Mouse (Mus musculus): ENCODE results near the gene Klhdc10. TPM values are rescaled to one million over a fixed set of nuclear protein-coding genes. Genes with fewer than 3 reads are reported as not detected.

The Klhdc10 gene
- total and polyA plus RNA-seq, 3 experiments, result 35.0 to 40.8 TPM; not detected in 1

DNA sequence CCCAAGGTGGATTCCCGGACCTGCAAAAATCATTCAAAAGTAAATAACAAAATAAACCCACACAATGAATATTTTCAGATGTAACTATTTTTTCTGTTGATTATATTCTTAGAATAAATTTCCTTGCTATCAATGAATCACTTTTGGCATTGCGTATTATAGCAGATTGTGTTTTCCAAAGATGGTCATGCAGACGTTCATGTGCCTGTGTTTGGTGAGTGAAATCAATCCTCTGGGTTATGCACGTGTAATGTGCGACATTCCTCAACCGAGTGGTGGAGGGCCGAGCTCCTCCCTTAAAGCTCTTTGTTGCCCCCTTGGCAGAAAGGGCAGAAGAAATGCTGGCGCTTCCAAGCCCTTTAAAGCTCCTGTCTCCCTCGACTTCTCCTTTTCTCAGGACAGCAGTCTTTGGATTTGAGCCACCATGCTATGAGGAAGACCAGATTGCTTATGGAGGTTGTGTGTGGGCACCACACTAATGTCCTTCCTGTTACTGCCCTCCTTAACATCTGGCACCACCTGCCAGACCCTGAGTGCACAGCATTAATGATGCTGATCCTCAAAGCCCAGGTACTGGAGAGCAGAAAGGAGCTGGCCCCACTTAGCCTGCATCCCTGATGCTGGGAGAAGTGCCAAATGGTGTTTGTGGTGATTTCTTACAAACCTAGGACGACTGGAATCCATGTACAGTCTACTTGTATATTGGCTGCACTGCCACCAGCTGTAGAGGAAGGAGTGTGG lies 74.5 kb downstream of the Klhdc10 start:
- H3K4me3 ChIP-seq (ENCODE audit: control insufficient read depth in 1 of 2, insufficient read depth in 1 of 2, low read depth in 2 of 2, low read length in 2 of 2), result no peak overlapping the region
- H3K9me3 ChIP-seq (replicated peaks; ENCODE audit: insufficient read depth, low read length), result no peaks in the 10 kb centered on the region
- H3K27ac ChIP-seq (ENCODE audit: control insufficient read depth, low read depth, low read length), result no peak overlapping the region
- peaks cover 0 to 9% of the 10 kb centered on the region in 2 experiments; a peak in 2 of 4 replicates for H3K36me3 ChIP-seq (ENCODE audit: control insufficient read depth in 1 of 2, insufficient read depth in 2 of 2, low read length in 2 of 2)
- H3K4me1 ChIP-seq (ENCODE audit: control insufficient read depth in 1 of 2, insufficient read depth in 2 of 2, low read length in 2 of 2), result no peaks in the 10 kb centered on the region
- H3K79me2 ChIP-seq (ENCODE audit: control insufficient read depth, insufficient read depth, low read length, poor library complexity), result no peaks in the 10 kb centered on the region
- H3K27me3 ChIP-seq (ENCODE audit: control insufficient read depth in 1 of 2, insufficient read depth in 2 of 2, low read length in 2 of 2), result no peaks in the 10 kb centered on the region
- no peak overlapping the region for H3K9ac ChIP-seq (ENCODE audit: control insufficient read depth, low read depth, low read length, poor library complexity, severe bottlenecking)
- 0 out of 2 replicates have a peak, but pooled peaks have one; percentile 3 for TF ChIP-seq POLR2AphosphoS2 (IDR thresholded peaks at IDR 0.05; ENCODE audit: low read length)
- TF ChIP-seq TCF12 (IDR thresholded peaks at IDR 0.05; ENCODE audit: low read depth, low read length), result no peak
- DNase-seq (ENCODE audit: low read depth, low spot score), result no peak

GRCm38 (mm10) chr6:30477210-30477714 lies 75.6 kb downstream of the Klhdc10 start:
- no peak for TF ChIP-seq RAD21 (IDR thresholded peaks at IDR 0.05; ENCODE audit: low read depth, low read length)
- Histone ChIP-seq H3K27me3 (ENCODE audit: control insufficient read depth in 1 of 2, insufficient read depth in 2 of 2, low read length in 2 of 2) (no peaks in the 10 kb centered on the region), H3K4me1 (ENCODE audit: control insufficient read depth in 1 of 2, insufficient read depth in 2 of 2, low read length in 2 of 2) (no peaks in the 10 kb centered on the region), H3K9me3 (replicated peaks; ENCODE audit: insufficient read depth, low read length) (no peaks in the 10 kb centered on the region), H3K27ac (ENCODE audit: control insufficient read depth, low read depth, low read length) (no peak overlapping the region), H3K4me3 (ENCODE audit: control insufficient read depth in 1 of 2, insufficient read depth in 1 of 2, low read depth in 2 of 2, low read length in 2 of 2) (no peak overlapping the region), H3K9ac (ENCODE audit: control insufficient read depth, low read depth, low read length, poor library complexity, severe bottlenecking) (no peak overlapping the region), H3K36me3 (ENCODE audit: control insufficient read depth in 1 of 2, insufficient read depth in 2 of 2, low read length in 2 of 2) (peaks cover 0 to 18% of the 10 kb centered on the region in 2 experiments; a peak in 2 of 4 replicates), H3K79me2 (ENCODE audit: control insufficient read depth, insufficient read depth, low read length, poor library complexity) (no peaks in the 10 kb centered on the region)
- no peak for DNase-seq (ENCODE audit: low read depth, low spot score)

DNA sequence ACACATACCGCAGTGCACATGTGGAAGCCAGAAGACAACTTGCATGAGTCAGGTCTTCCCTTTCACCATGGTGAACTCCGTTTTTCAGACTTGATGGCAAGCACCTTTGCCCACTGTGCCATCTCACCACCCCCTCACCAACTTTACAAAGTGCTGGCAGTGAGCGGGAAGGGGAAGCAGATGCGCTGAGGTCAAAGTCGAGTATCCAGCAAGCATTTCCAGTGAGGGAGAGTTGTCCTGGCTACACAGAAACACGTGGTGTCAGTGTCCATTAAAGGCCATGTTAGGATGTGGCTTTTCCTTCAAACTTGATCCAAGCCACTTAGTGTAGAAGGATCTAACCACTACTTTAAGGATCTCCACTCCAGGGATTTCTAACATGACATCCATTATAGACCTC lies 76.1 kb downstream of the Klhdc10 start:
- Histone ChIP-seq H3K4me3 (ENCODE audit: control insufficient read depth in 1 of 2, insufficient read depth in 1 of 2, low read depth in 2 of 2, low read length in 2 of 2) (no peak overlapping the region), H3K79me2 (ENCODE audit: control insufficient read depth, insufficient read depth, low read length, poor library complexity) (no peaks in the 10 kb centered on the region), H3K9ac (ENCODE audit: control insufficient read depth, low read depth, low read length, poor library complexity, severe bottlenecking) (no peak overlapping the region), H3K4me1 (ENCODE audit: control insufficient read depth in 1 of 2, insufficient read depth in 2 of 2, low read length in 2 of 2) (no peaks in the 10 kb centered on the region), H3K9me3 (replicated peaks; ENCODE audit: insufficient read depth, low read length) (no peaks in the 10 kb centered on the region), H3K36me3 (ENCODE audit: control insufficient read depth in 1 of 2, insufficient read depth in 2 of 2, low read length in 2 of 2) (peaks cover 0 to 22% of the 10 kb centered on the region in 2 experiments; a peak in 2 of 4 replicates), H3K27ac (ENCODE audit: control insufficient read depth, low read depth, low read length) (no peak overlapping the region), H3K27me3 (ENCODE audit: control insufficient read depth in 1 of 2, insufficient read depth in 2 of 2, low read length in 2 of 2) (no peaks in the 10 kb centered on the region)
- no peak for TF ChIP-seq POLR2AphosphoS2 (IDR thresholded peaks at IDR 0.05; ENCODE audit: low read length)
- TF ChIP-seq RAD21 (IDR thresholded peaks at IDR 0.05; ENCODE audit: low read depth, low read length), result no peak
- TF ChIP-seq SIN3A (IDR thresholded peaks at IDR 0.05; ENCODE audit: low read length), result no peak
- TF ChIP-seq MEF2A (IDR thresholded peaks at IDR 0.05; ENCODE audit: extremely low read depth, insufficient replicate concordance, low read depth, low read length, poor library complexity, severe bottlenecking), result no peak
- no peak for TF ChIP-seq SMC3 (IDR thresholded peaks at IDR 0.05; ENCODE audit: low read depth, low read length)
- TF ChIP-seq ZC3H11A (IDR thresholded peaks at IDR 0.05; ENCODE audit: low read depth, low read length), result no peak
- no peak for TF ChIP-seq JUND (IDR thresholded peaks at IDR 0.05; ENCODE audit: low read depth, low read length)
- no peak for TF ChIP-seq POLR2AphosphoS5 (IDR thresholded peaks at IDR 0.05; ENCODE audit: borderline replicate concordance, low read depth, low read length)
- TF ChIP-seq ELF1 (IDR thresholded peaks at IDR 0.05; ENCODE audit: low read depth, low read length), result no peak
- no peak for TF ChIP-seq E2F4 (IDR thresholded peaks at IDR 0.05; ENCODE audit: borderline replicate concordance, low read depth, low read length)
- TF ChIP-seq MAFK (IDR thresholded peaks at IDR 0.05; ENCODE audit: borderline replicate concordance, low read depth, low read length), result no peak
- TF ChIP-seq USF1 (IDR thresholded peaks at IDR 0.05; ENCODE audit: low read depth, low read length), result no peak
- TF ChIP-seq NRF1 (IDR thresholded peaks at IDR 0.05; ENCODE audit: insufficient read depth, low read depth, low read length, poor library complexity, severe bottlenecking), result no peak
- TF ChIP-seq POLR2A (IDR thresholded peaks at IDR 0.05; ENCODE audit: control insufficient read depth in 1 of 2, insufficient read depth in 1 of 2, low read depth in 1 of 2, low read length in 2 of 2, poor library complexity in 1 of 2), result no peak
- TF ChIP-seq ZNF384 (IDR thresholded peaks at IDR 0.05; ENCODE audit: low read depth, low read length), result no peak
- TF ChIP-seq TCF12 (IDR thresholded peaks at IDR 0.05; ENCODE audit: low read depth, low read length), result no peak
- TF ChIP-seq UBTF (IDR thresholded peaks at IDR 0.05; ENCODE audit: borderline replicate concordance, insufficient read depth, low read depth, low read length), result no peak
- no peak for TF ChIP-seq MXI1 (IDR thresholded peaks at IDR 0.05; ENCODE audit: low read depth, low read length)
- TF ChIP-seq CHD1 (IDR thresholded peaks at IDR 0.05; ENCODE audit: low read depth, low read length), result no peak
- DNase-seq (ENCODE audit: low read depth, low spot score), result no peak
